Mouse (Mus musculus) kidney, adult 2 months (tissue): ENCODE data around the gene Myh6.

ENCODE experiments used
- CTCF ChIP-seq: fragments of 200-500 bp; conservative IDR thresholded peaks from 2 replicates; pipeline ENCODE4 v1.5.1; 2011; ENCODE audit warnings: low read depth, mild to moderate bottlenecking, control low read depth, low read length, moderate library complexity, mixed read lengths; ENCODE audit not compliant: insufficient read depth, insufficient read length
- POLR2A ChIP-seq: fragments of 200-500 bp; IDR thresholded peaks from one replicate; pipeline ENCODE4 v1.6.1; 2011; ENCODE audit warnings: low read depth, low read length, control low read depth

- TF ChIP-seq CTCF (peak; percentile 41), POLR2A (no peak)
These were observed 66.3 kb downstream of the Myh6 start for GRCm38 (mm10) chr14:54900383-54900782.
